Mouse (Mus musculus) spleen, adult 18-20 months (tissue): ENCODE measurements around the gene Usp54.
A peak's percentile ranks its signal among the peaks of the same experiment; 100 is the strongest.
"Not testable (repeated sequence)": the region's sequence is repeated elsewhere in the genome, so short reads cannot be mapped to it uniquely, and the experiment has no call there.

Source experiments
- DNase-seq, 2 experiments: peaks; one replicate each; pipeline ENCODE4 v3.0.0; 2022; ENCODE audit warnings: mixed read lengths in 2 of 2

Usp54 gene

GRCm38 (mm10) chr14:20654690-20655421, 14.0 kb upstream of the Usp54 start:
- DNase-seq: no peak

- DNase-seq: no peak
Measured at GRCm38 (mm10) chr14:20651722-20652256, 10.9 kb upstream of the Usp54 start.

GRCm38 (mm10) chr14:20651000-20651399, 10.1 kb upstream of the Usp54 start:
- DNase-seq: no peak

GRCm38 (mm10) chr14:20646381-20646780, 5.5 kb upstream of the Usp54 start:
- DNase-seq: no peak

- no peak for DNase-seq
Measured at GRCm38 (mm10) chr14:20645547-20645946, 4.7 kb upstream of the Usp54 start.

- DNase-seq: no peak
Measured at GRCm38 (mm10) chr14:20641438-20641875, 594 bp upstream of the Usp54 start.

GRCm38 (mm10) chr14:20639918-20640619, 794 bp downstream of the Usp54 start:
- DNase-seq: peak; percentile 51 to 59

GRCm38 (mm10) chr14:20638702-20639101, 2.2 kb downstream of the Usp54 start:
- no peak for DNase-seq

GRCm38 (mm10) chr14:20637818-20638574, 2.9 kb downstream of the Usp54 start:
- no peak for DNase-seq

- DNase-seq: not testable (repeated sequence)
Measured at GRCm38 (mm10) chr14:20636968-20637367, 3.9 kb downstream of the Usp54 start.

- no peak for DNase-seq
Measured at GRCm38 (mm10) chr14:20635546-20635945, 5.3 kb downstream of the Usp54 start.

GRCm38 (mm10) chr14:20631253-20631652, 9.6 kb downstream of the Usp54 start:
- no peak for DNase-seq

GRCm38 (mm10) chr14:20626971-20627370, 13.9 kb downstream of the Usp54 start:
- no peak for DNase-seq

- no peak for DNase-seq
Measured at GRCm38 (mm10) chr14:20626447-20626846, 14.4 kb downstream of the Usp54 start.

- DNase-seq: no peak
Measured at GRCm38 (mm10) chr14:20622907-20623306, 18.0 kb downstream of the Usp54 start.

- DNase-seq: no peak
Measured at GRCm38 (mm10) chr14:20622412-20622811, 18.5 kb downstream of the Usp54 start.

- no peak for DNase-seq
Measured at GRCm38 (mm10) chr14:20621903-20622302, 19.0 kb downstream of the Usp54 start.

GRCm38 (mm10) chr14:20619131-20619530, 21.7 kb downstream of the Usp54 start:
- no peak for DNase-seq

GRCm38 (mm10) chr14:20618211-20618610, 22.7 kb downstream of the Usp54 start:
- DNase-seq: no peak

GRCm38 (mm10) chr14:20616421-20616820, 24.4 kb downstream of the Usp54 start:
- no peak for DNase-seq

- no peak for DNase-seq
Measured at GRCm38 (mm10) chr14:20615075-20615474, 25.8 kb downstream of the Usp54 start.

- DNase-seq: no peak
Measured at GRCm38 (mm10) chr14:20612820-20613219, 28.0 kb downstream of the Usp54 start.

- DNase-seq: no peak
Measured at GRCm38 (mm10) chr14:20610146-20610545, 30.7 kb downstream of the Usp54 start.
